Mouse (Mus musculus) limb, embryonic 12.5 days (tissue): ENCODE data around the gene Rtf1. TPM values are rescaled to one million over a fixed set of nuclear protein-coding genes. Genes with fewer than 3 reads are reported as not detected.
A peak's percentile ranks its signal among the peaks of the same experiment; 100 is the strongest.
"Not testable (repeated sequence)": the region's sequence is repeated elsewhere in the genome, so short reads cannot be mapped to it uniquely, and the experiment has no call there.

Source experiments
- ATAC-seq: fragments of 200-750 bp; cut with Nextera tagmentation; 2 replicates; pipeline ENCODE4 v1.8.0; 2017; ENCODE audit warnings: low read depth, moderate TSS enrichment; ENCODE audit not compliant: insufficient number of reproducible peaks, insufficient read depth, low FRiP score, low TSS enrichment
- H3K27ac ChIP-seq: fragments of 300-500 bp; sonication (generic); 2 replicates; pipeline ENCODE4 v1.5.1; 2016; ENCODE audit warnings: mild to moderate bottlenecking, moderate library complexity
- H3K27me3 ChIP-seq: fragments of 300-500 bp; sonication (generic); 2 replicates; pipeline ENCODE4 v1.6.1; 2016; ENCODE audit warnings: mild to moderate bottlenecking, moderate library complexity
- H3K36me3 ChIP-seq: fragments of 300-500 bp; sonication (generic); 2 replicates; pipeline ENCODE4 v1.6.1; 2016; ENCODE audit warnings: mild to moderate bottlenecking, moderate library complexity
- H3K4me1 ChIP-seq: fragments of 300-500 bp; sonication (generic); replicated peaks from 2 replicates; pipeline ENCODE4 v1.6.1; 2016
- H3K4me2 ChIP-seq: fragments of 300-500 bp; sonication (generic); 2 replicates; pipeline ENCODE4 v1.6.1; 2016; ENCODE audit warnings: mild to moderate bottlenecking, moderate library complexity
- H3K4me3 ChIP-seq: fragments of 300-500 bp; sonication (generic); replicated peaks from 2 replicates; pipeline ENCODE4 v1.5.1; 2016; ENCODE audit warnings: mild to moderate bottlenecking
- H3K9ac ChIP-seq: fragments of 300-500 bp; sonication (generic); replicated peaks from 2 replicates; pipeline ENCODE4 v1.6.1; 2016; ENCODE audit warnings: mild to moderate bottlenecking, moderate library complexity
- H3K9me3 ChIP-seq: fragments of 300-500 bp; sonication (generic); 2 replicates; pipeline ENCODE4 v1.6.1; 2016; ENCODE audit warnings: mild to moderate bottlenecking, moderate library complexity
- whole genome bisulfite sequencing: fragments of 180-500 bp; shearing (Covaris S2); methylation state at CpG from one replicate; pipeline ENCODE4 v1.1.7; 2016; 5-methylcytosine and 5-hydroxymethylcytosine counted together
- polyA plus RNA-seq: library from polyadenylated mRNA; unstranded; fragments of >200 nt; fragmentation: Nextera tagmentation; extraction: Ambion mirVana; gene quantifications from 2 replicates; pipeline ENCODE4 v1.2.1, GENCODE M21; 2016

Rtf1 gene
- 79.0 and 89.2 TPM in 2 replicates for polyA plus RNA-seq

- Histone ChIP-seq H3K9me3 (no peaks in the 10 kb centered on the region), H3K27ac (peak within 1 kb of the TSS; percentile 76), H3K4me1 (peaks cover 15% of the 10 kb centered on the region; the same call in 1 of the 2 replicates), H3K9ac (peak within 1 kb of the TSS; percentile 97), H3K36me3 (peaks cover 7% of the 10 kb centered on the region; the same call in 1 of the 2 replicates), H3K4me3 (peak within 1 kb of the TSS; percentile 99), H3K4me2 (peak within 1 kb of the TSS; percentile 86), H3K27me3 (no peaks in the 10 kb centered on the region)
- WGBS: under 1% methylated on average over 47 of the region's 58 CpGs
- ATAC-seq: peak; percentile 88
Measured at GRCm38 (mm10) chr2:119674525-119675214, at the start of gene Rtf1. Gene Rtf1 (plus strand): TSS chr2:119675068.

GRCm38 (mm10) chr2:119636781-119637180 lies 38.1 kb upstream of the Rtf1 start:
- 79% methylated on average over 1 of the region's 1 CpGs for WGBS
- H3K9ac ChIP-seq: no peak overlapping the region
- H3K27ac ChIP-seq: no peak overlapping the region
- no peak overlapping the region for H3K4me2 ChIP-seq
- no peaks in the 10 kb centered on the region for H3K27me3 ChIP-seq
- no peak overlapping the region for H3K4me3 ChIP-seq
- H3K36me3 ChIP-seq: peaks cover 90% of the 10 kb centered on the region
- H3K9me3 ChIP-seq: no peaks in the 10 kb centered on the region
- H3K4me1 ChIP-seq: no peaks in the 10 kb centered on the region
- no peak for ATAC-seq

- Histone ChIP-seq H3K27ac (no peak overlapping the region), H3K4me1 (no peaks in the 10 kb centered on the region), H3K27me3 (no peaks in the 10 kb centered on the region), H3K4me3 (no peak overlapping the region), H3K9ac (no peak overlapping the region), H3K4me2 (no peak overlapping the region), H3K36me3 (peaks cover 93% of the 10 kb centered on the region), H3K9me3 (no peaks in the 10 kb centered on the region)
- WGBS: 96% methylated on average over 5 of the region's 5 CpGs
- ATAC-seq: no peak
Measured at GRCm38 (mm10) chr2:119641214-119641912, 33.5 kb upstream of the Rtf1 start.

DNA sequence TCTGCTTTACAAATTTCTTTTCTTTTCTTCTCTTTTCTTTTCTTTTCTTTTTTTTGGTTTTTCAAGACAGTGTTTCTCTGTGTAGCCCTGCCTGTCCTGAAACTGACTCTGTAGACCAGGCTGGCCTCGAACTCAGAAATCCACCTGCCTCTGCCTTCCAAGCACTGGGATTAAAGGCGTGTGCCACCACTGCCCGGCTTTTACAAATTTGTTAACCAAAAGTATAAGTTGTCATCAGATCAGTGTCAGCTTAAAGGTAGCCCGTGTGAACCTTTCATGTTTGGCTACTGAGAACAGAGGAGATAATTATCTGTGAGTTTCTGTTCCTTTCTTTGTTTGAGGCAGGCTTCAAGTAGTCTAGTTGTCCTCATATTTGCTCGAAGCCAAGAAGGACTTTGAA lies 30.6 kb upstream of the Rtf1 start:
- WGBS: 92% methylated on average over 5 of the region's 5 CpGs
- Histone ChIP-seq H3K9ac (no peak overlapping the region), H3K4me1 (no peaks in the 10 kb centered on the region), H3K36me3 (peaks cover 93% of the 10 kb centered on the region), H3K27me3 (no peaks in the 10 kb centered on the region), H3K4me2 (no peak overlapping the region), H3K27ac (no peak overlapping the region), H3K9me3 (no peaks in the 10 kb centered on the region), H3K4me3 (no peak overlapping the region)
- no peak for ATAC-seq

GRCm38 (mm10) chr2:119662220-119663182 lies 12.4 kb upstream of the Rtf1 start, which contains the start of gene Ndufaf1:
Gene Ndufaf1 (minus strand): TSS chr2:119662827.
- H3K27ac ChIP-seq: 0 out of 2 replicates have a peak within 1 kb of the TSS, but pooled peaks have one; percentile 8
- 2% methylated on average over 44 of the region's 44 CpGs for WGBS
- H3K9me3 ChIP-seq: no peaks in the 10 kb centered on the region
- peak within 1 kb of the TSS; percentile 80 for H3K4me3 ChIP-seq
- peaks cover 8% of the 10 kb centered on the region for H3K4me1 ChIP-seq
- H3K9ac ChIP-seq: peak within 1 kb of the TSS; percentile 76
- peak; percentile 75 for ATAC-seq
- H3K27me3 ChIP-seq: no peaks in the 10 kb centered on the region
- peak within 1 kb of the TSS; percentile 79 for H3K4me2 ChIP-seq
- H3K36me3 ChIP-seq: peaks cover 27% of the 10 kb centered on the region

- WGBS: 72% methylated on average over 22 of the region's 23 CpGs
- H3K36me3 ChIP-seq, H3K9ac ChIP-seq, H3K27me3 ChIP-seq, H3K27ac ChIP-seq, H3K4me1 ChIP-seq, ATAC-seq, H3K9me3 ChIP-seq, H3K4me2 ChIP-seq, H3K4me3 ChIP-seq: not testable (repeated sequence)
Measured at GRCm38 (mm10) chr2:119665744-119666143, 9.1 kb upstream of the Rtf1 start.

GRCm38 (mm10) chr2:119669010-119669409 lies 5.9 kb upstream of the Rtf1 start:
- no peak overlapping the region for H3K4me3 ChIP-seq
- H3K4me2 ChIP-seq: no peak overlapping the region
- H3K27ac ChIP-seq: no peak overlapping the region
- H3K9ac ChIP-seq: no peak overlapping the region
- H3K4me1 ChIP-seq: 0 out of 2 replicates have a peak, but pooled peaks cover 2% of the 10 kb centered on the region
- no peaks in the 10 kb centered on the region for H3K36me3 ChIP-seq
- no peaks in the 10 kb centered on the region for H3K9me3 ChIP-seq
- ATAC-seq: no peak
- 16% methylated on average over 7 of the region's 7 CpGs for WGBS
- H3K27me3 ChIP-seq: no peaks in the 10 kb centered on the region

GRCm38 (mm10) chr2:119675215-119675784 lies 432 bp downstream of the Rtf1 start:
- Histone ChIP-seq H3K27ac (peak overlapping the region; percentile 76), H3K4me3 (peak overlapping the region; percentile 99), H3K27me3 (no peaks in the 10 kb centered on the region), H3K9ac (peak overlapping the region; percentile 97), H3K4me2 (peak overlapping the region; percentile 86), H3K4me1 (peaks cover 15% of the 10 kb centered on the region; the same call in 1 of the 2 replicates), H3K9me3 (no peaks in the 10 kb centered on the region), H3K36me3 (peaks cover 9% of the 10 kb centered on the region; the same call in 1 of the 2 replicates)
- ATAC-seq: peak; percentile 88
- under 1% methylated on average over 39 of the region's 39 CpGs for WGBS

DNA sequence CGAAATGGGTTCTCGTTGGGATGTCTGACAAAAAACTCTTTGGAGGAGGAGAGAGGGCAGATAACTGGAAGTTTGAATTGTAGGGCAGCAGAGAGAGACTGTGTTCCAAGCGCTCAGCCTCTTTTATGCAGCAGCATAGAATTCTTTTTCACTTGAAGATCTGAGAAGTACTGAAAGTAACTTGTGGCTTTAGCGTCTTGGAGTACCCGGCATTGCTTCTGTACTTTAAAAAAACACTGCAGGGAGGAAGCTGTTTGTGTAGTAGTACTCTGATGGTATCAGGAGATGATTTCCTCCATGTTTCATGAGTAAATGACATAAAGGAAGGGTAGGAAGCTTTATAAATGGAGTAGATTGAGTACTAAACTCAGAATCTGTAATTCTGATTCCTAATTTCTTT lies 963 bp downstream of the Rtf1 start:
- no peak overlapping the region for H3K27ac ChIP-seq
- ATAC-seq: no peak
- H3K36me3 ChIP-seq: peaks cover 12% of the 10 kb centered on the region; the same call in 1 of the 2 replicates
- no peaks in the 10 kb centered on the region for H3K9me3 ChIP-seq
- peaks cover 15% of the 10 kb centered on the region; the same call in 1 of the 2 replicates for H3K4me1 ChIP-seq
- H3K4me3 ChIP-seq: peak overlapping the region; percentile 99
- 5% methylated on average over 5 of the region's 5 CpGs for WGBS
- peak overlapping the region; percentile 86 for H3K4me2 ChIP-seq
- H3K9ac ChIP-seq: peak overlapping the region; percentile 97
- no peaks in the 10 kb centered on the region for H3K27me3 ChIP-seq

DNA sequence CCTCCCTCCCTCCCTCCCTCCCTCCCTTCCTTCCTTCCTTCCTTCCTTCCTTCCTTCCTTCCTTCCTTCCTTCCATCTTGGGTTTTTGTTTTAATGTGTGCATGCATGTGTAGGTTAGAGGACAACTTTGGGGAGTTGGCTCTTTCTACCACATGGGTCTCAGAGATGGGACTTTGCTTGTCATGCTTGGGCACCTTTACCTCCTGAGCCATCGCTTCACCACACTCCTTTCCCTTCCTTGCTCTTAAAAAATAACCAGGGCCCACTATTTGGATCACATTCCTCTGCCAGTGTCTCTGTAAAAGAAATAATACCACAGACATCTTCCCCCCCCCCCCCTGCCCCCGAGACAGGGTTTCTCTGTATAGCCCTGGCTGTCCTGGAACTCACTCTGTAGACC lies 8.8 kb downstream of the Rtf1 start:
- H3K4me1 ChIP-seq: no peaks in the 10 kb centered on the region
- H3K27ac ChIP-seq: no peak overlapping the region
- peaks cover 45% of the 10 kb centered on the region for H3K36me3 ChIP-seq
- H3K4me2 ChIP-seq: no peak overlapping the region
- no peaks in the 10 kb centered on the region for H3K9me3 ChIP-seq
- WGBS: 100% methylated on average over 2 of the region's 2 CpGs
- no peak for ATAC-seq
- no peak overlapping the region for H3K4me3 ChIP-seq
- no peak overlapping the region for H3K9ac ChIP-seq
- no peaks in the 10 kb centered on the region for H3K27me3 ChIP-seq
